Mouse (Mus musculus): Measurements from ENCODE around the gene Elmo1. TPM values are rescaled to one million over a fixed set of nuclear protein-coding genes. Genes with fewer than 3 reads are reported as not detected.

The Elmo1 gene
- polyA plus RNA-seq, 1 experiment from 2014 or later: 38.3 TPM

GRCm38 (mm10) chr13:20207950-20208642 is 117.7 kb downstream of the Elmo1 start:
- 72% methylated on average over 7 of the region's 7 CpGs for WGBS
- Histone ChIP-seq H3K9me3 (ENCODE audit: control insufficient read depth, low read length) (no peaks in the 10 kb centered on the region), H3K4me3 (replicated peaks; ENCODE audit: low read depth, low read length) (no peak overlapping the region), H3K27me3 (ENCODE audit: control insufficient read depth, insufficient read depth, low read length) (no peaks in the 10 kb centered on the region), H3K27ac (replicated peaks; ENCODE audit: low read depth, low read length) (no peak overlapping the region), H3K36me3 (ENCODE audit: control insufficient read depth, insufficient read depth, low read length) (no peaks in the 10 kb centered on the region), H3K9ac (replicated peaks; ENCODE audit: low read length) (no peak overlapping the region), H3K4me1 (ENCODE audit: control insufficient read depth, insufficient read depth, low read length) (no peaks in the 10 kb centered on the region), H3K4me2 (ENCODE audit: low read length) (no peak overlapping the region)
- ATAC-seq (ENCODE audit: low FRiP score, low TSS enrichment) (no peak), DNase-seq (no peak)

- Histone ChIP-seq H3K27ac (replicated peaks; ENCODE audit: low read depth, low read length) (no peak overlapping the region), H3K9ac (replicated peaks; ENCODE audit: low read length) (no peak overlapping the region), H3K27me3 (ENCODE audit: control insufficient read depth, insufficient read depth, low read length) (no peaks in the 10 kb centered on the region), H3K4me2 (ENCODE audit: low read length) (no peak overlapping the region), H3K4me1 (ENCODE audit: control insufficient read depth, insufficient read depth, low read length) (no peaks in the 10 kb centered on the region), H3K36me3 (ENCODE audit: control insufficient read depth, insufficient read depth, low read length) (no peaks in the 10 kb centered on the region), H3K9me3 (ENCODE audit: control insufficient read depth, low read length) (no peaks in the 10 kb centered on the region), H3K4me3 (replicated peaks; ENCODE audit: low read depth, low read length) (no peak overlapping the region)
- DNase-seq (no peak), ATAC-seq (ENCODE audit: low FRiP score, low TSS enrichment) (no peak)
- WGBS: 95% methylated on average over 5 of the region's 5 CpGs
Observed at GRCm38 (mm10) chr13:20208867-20209266, 118.5 kb downstream of the Elmo1 start.

- no peak for DNase-seq
- Histone ChIP-seq H3K4me3 (replicated peaks; ENCODE audit: low read depth, low read length) (no peak overlapping the region), H3K36me3 (ENCODE audit: control insufficient read depth, insufficient read depth, low read length) (no peaks in the 10 kb centered on the region), H3K4me1 (ENCODE audit: control insufficient read depth, insufficient read depth, low read length) (no peaks in the 10 kb centered on the region), H3K9ac (replicated peaks; ENCODE audit: low read length) (no peak overlapping the region), H3K9me3 (ENCODE audit: control insufficient read depth, low read length) (no peaks in the 10 kb centered on the region), H3K4me2 (ENCODE audit: low read length) (no peak overlapping the region), H3K27me3 (ENCODE audit: control insufficient read depth, insufficient read depth, low read length) (no peaks in the 10 kb centered on the region), H3K27ac (replicated peaks; ENCODE audit: low read depth, low read length) (no peak overlapping the region)
- 86% methylated on average over 5 of the region's 5 CpGs for WGBS
- ATAC-seq (ENCODE audit: low FRiP score, low TSS enrichment): no peak
Observed at GRCm38 (mm10) chr13:20211780-20212179, 121.4 kb downstream of the Elmo1 start.

- no peak overlapping the region for H3K27ac ChIP-seq (replicated peaks; ENCODE audit: low read depth, low read length)
- 95% methylated on average over 6 of the region's 6 CpGs for WGBS
- no peak overlapping the region for H3K9ac ChIP-seq (replicated peaks; ENCODE audit: low read length)
- no peaks in the 10 kb centered on the region for H3K27me3 ChIP-seq (ENCODE audit: control insufficient read depth, insufficient read depth, low read length)
- DNase-seq (no peak), ATAC-seq (ENCODE audit: low FRiP score, low TSS enrichment) (no peak)
- no peaks in the 10 kb centered on the region for H3K4me1 ChIP-seq (ENCODE audit: control insufficient read depth, insufficient read depth, low read length)
- no peak overlapping the region for H3K4me2 ChIP-seq (ENCODE audit: low read length)
- no peaks in the 10 kb centered on the region for H3K9me3 ChIP-seq (ENCODE audit: control insufficient read depth, low read length)
- H3K36me3 ChIP-seq (ENCODE audit: control insufficient read depth, insufficient read depth, low read length): no peaks in the 10 kb centered on the region
- H3K4me3 ChIP-seq (replicated peaks; ENCODE audit: low read depth, low read length): no peak overlapping the region
Observed at GRCm38 (mm10) chr13:20212665-20213064, 122.3 kb downstream of the Elmo1 start.

GRCm38 (mm10) chr13:20213861-20214260 is 123.5 kb downstream of the Elmo1 start:
- H3K27me3 ChIP-seq (ENCODE audit: control insufficient read depth, insufficient read depth, low read length): no peaks in the 10 kb centered on the region
- 83% methylated on average over 5 of the region's 5 CpGs for WGBS
- H3K27ac ChIP-seq (replicated peaks; ENCODE audit: low read depth, low read length): no peak overlapping the region
- H3K9me3 ChIP-seq (ENCODE audit: control insufficient read depth, low read length): no peaks in the 10 kb centered on the region
- H3K4me3 ChIP-seq (replicated peaks; ENCODE audit: low read depth, low read length): no peak overlapping the region
- H3K36me3 ChIP-seq (ENCODE audit: control insufficient read depth, insufficient read depth, low read length): no peaks in the 10 kb centered on the region
- H3K9ac ChIP-seq (replicated peaks; ENCODE audit: low read length): no peak overlapping the region
- H3K4me1 ChIP-seq (ENCODE audit: control insufficient read depth, insufficient read depth, low read length): no peaks in the 10 kb centered on the region
- DNase-seq: no peak
- H3K4me2 ChIP-seq (ENCODE audit: low read length): no peak overlapping the region
- ATAC-seq (ENCODE audit: low FRiP score, low TSS enrichment): no peak

- Histone ChIP-seq H3K9me3 (ENCODE audit: control insufficient read depth, low read length) (no peaks in the 10 kb centered on the region), H3K27ac (replicated peaks; ENCODE audit: low read depth, low read length) (no peak overlapping the region), H3K36me3 (ENCODE audit: control insufficient read depth, insufficient read depth, low read length) (no peaks in the 10 kb centered on the region), H3K27me3 (ENCODE audit: control insufficient read depth, insufficient read depth, low read length) (no peaks in the 10 kb centered on the region), H3K4me3 (replicated peaks; ENCODE audit: low read depth, low read length) (no peak overlapping the region), H3K4me1 (ENCODE audit: control insufficient read depth, insufficient read depth, low read length) (no peaks in the 10 kb centered on the region), H3K4me2 (ENCODE audit: low read length) (no peak overlapping the region), H3K9ac (replicated peaks; ENCODE audit: low read length) (no peak overlapping the region)
- ATAC-seq (ENCODE audit: low FRiP score, low TSS enrichment): no peak
- WGBS: 67% methylated on average over 4 of the region's 4 CpGs
- DNase-seq: no peak
Observed at GRCm38 (mm10) chr13:20217453-20218090, 127.2 kb downstream of the Elmo1 start.

- H3K9me3 ChIP-seq (ENCODE audit: control insufficient read depth, low read length): no peaks in the 10 kb centered on the region
- H3K9ac ChIP-seq (replicated peaks; ENCODE audit: low read length): no peak overlapping the region
- H3K27ac ChIP-seq (replicated peaks; ENCODE audit: low read depth, low read length): no peak overlapping the region
- ATAC-seq (ENCODE audit: low FRiP score, low TSS enrichment) (no peak), DNase-seq (no peak)
- no peak overlapping the region for H3K4me2 ChIP-seq (ENCODE audit: low read length)
- 83% methylated on average over 4 of the region's 4 CpGs for WGBS
- no peak overlapping the region for H3K4me3 ChIP-seq (replicated peaks; ENCODE audit: low read depth, low read length)
- H3K36me3 ChIP-seq (ENCODE audit: control insufficient read depth, insufficient read depth, low read length): no peaks in the 10 kb centered on the region
- no peaks in the 10 kb centered on the region for H3K27me3 ChIP-seq (ENCODE audit: control insufficient read depth, insufficient read depth, low read length)
- H3K4me1 ChIP-seq (ENCODE audit: control insufficient read depth, insufficient read depth, low read length): no peaks in the 10 kb centered on the region
Observed at GRCm38 (mm10) chr13:20218126-20218525, 127.7 kb downstream of the Elmo1 start.

- DNase-seq: no peak
Observed at GRCm38 (mm10) chr13:20220414-20220813, 130.0 kb downstream of the Elmo1 start.

More at GRCm38 (mm10) chr13:20220414-20220813, 130.0 kb downstream of the Elmo1 start:
- no peak overlapping the region for H3K9ac ChIP-seq (replicated peaks; ENCODE audit: low read length)
- no peaks in the 10 kb centered on the region for H3K4me1 ChIP-seq (ENCODE audit: control insufficient read depth, insufficient read depth, low read length)
- no peaks in the 10 kb centered on the region for H3K36me3 ChIP-seq (ENCODE audit: control insufficient read depth, insufficient read depth, low read length)
- H3K4me2 ChIP-seq (ENCODE audit: low read length): no peak overlapping the region
- H3K9me3 ChIP-seq (ENCODE audit: control insufficient read depth, low read length): no peaks in the 10 kb centered on the region
- no peaks in the 10 kb centered on the region for H3K27me3 ChIP-seq (ENCODE audit: control insufficient read depth, insufficient read depth, low read length)
- no peak overlapping the region for H3K4me3 ChIP-seq (replicated peaks; ENCODE audit: low read depth, low read length)
- H3K27ac ChIP-seq (replicated peaks; ENCODE audit: low read depth, low read length): no peak overlapping the region
- ATAC-seq (ENCODE audit: low FRiP score, low TSS enrichment): no peak
